Mouse (Mus musculus) lung, postnatal 0 days (tissue): ENCODE results near the gene Snx9.

Experiments
- CTCF ChIP-seq: IDR thresholded peaks from 2 replicates; pipeline ENCODE4 v1.5.1; 2016; ENCODE audit warnings: antibody characterized with exemption, mild to moderate bottlenecking
- EP300 ChIP-seq: IDR thresholded peaks from 2 replicates; pipeline ENCODE4 v1.6.1; 2016; ENCODE audit warnings: antibody characterized with exemption, mild to moderate bottlenecking, control low read depth

DNA sequence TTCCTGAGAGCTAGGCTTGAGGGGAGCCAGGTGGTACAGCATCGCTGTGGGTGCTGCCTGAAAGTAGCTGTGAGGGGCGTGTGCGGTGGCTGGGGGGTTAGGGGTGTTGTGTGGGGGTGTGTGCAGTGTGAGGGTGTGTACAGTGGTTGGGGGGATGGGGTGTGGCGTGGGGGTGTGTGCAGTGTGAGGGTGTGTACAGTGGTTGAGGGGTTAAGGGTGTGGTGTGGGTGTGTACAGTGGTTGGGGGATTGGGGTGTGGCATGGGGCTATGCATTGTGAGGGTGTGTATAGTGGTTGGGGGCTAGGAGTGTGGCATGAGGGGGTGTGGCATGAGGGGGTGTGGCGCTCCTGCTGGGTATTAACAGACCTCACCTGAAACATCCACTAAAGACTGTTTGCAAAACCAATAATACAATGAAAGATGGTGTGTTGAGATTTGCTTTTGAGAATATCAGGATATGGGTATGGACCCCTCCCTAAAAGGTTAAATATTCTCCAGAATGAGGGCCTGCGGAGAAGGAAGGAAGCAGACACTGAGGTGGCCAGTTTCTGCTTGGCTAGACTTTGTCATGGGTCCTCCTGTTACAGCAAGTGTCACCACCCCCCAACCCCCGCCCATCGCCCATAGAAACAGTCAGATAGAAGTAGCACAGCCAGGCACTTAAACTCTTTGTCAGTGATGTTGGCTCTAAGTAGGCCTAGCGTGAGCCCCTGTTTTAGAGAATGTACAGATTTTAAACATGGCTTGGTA lies 51.0 kb downstream of the Snx9 start:
- TF ChIP-seq CTCF (no peak), EP300 (no peak)
